8 mouse cellular contexts compared by ENCODE assay signal in the genomic region with DNA sequence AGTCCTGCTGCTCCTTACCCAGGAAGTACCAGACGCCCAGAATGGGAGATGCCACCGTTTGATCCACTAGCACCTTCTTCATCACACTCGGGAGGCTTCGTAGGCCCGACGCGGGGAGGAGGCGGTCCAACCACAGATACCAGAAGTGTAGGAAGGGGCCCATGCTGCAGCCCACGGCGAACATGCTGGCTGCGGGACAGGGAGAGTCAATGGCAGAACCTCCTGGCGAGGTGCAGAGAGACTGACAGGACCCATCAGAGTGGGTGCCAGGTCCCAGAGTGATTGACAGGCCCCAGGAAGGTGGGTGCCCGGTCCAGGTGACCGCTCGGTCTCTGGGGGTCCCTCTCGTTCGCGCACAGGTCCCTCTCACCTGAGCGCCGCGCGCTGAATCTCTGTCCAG. TPM values are rescaled to one million over a fixed set of nuclear protein-coding genes. Genes with fewer than 3 reads are reported as not detected.
DNase-seq lines count a peak whose midpoint lies in the region; ATAC-seq lines count a peak whose summit lies in the region.

No protein-coding gene starts in this region.

- peak overlapping the region; percentile 99 for H3K4me2 ChIP-seq in kidney, embryonic 14.5 days (replicated peaks; ENCODE audit: low read depth, low read length)
- peak overlapping the region; percentile 100 for H3K4me2 ChIP-seq in forebrain, embryonic 14.5 days (ENCODE audit: low read length)
- peak overlapping the region; percentile 99 for H3K4me2 ChIP-seq in liver, embryonic 16.5 days (ENCODE audit: low read depth, low read length)

- WGBS in kidney, embryonic 14.5 days = under 1% methylated on average over 21 of the region's 22 CpGs
- 1% methylated on average over 19 of the region's 22 CpGs for WGBS in forebrain, embryonic 14.5 days
- whole genome bisulfite sequencing in liver, embryonic 16.5 days (ENCODE audit: insufficient replicate concordance) = under 1% methylated on average over 21 of the region's 22 CpGs

- peak overlapping the region; percentile 75 for H3K4me3 ChIP-seq in kidney, embryonic 14.5 days (ENCODE audit: low read length)
- peak overlapping the region; percentile 71 for H3K4me3 ChIP-seq in forebrain, embryonic 14.5 days (ENCODE audit: low read depth, low read length)
- peak overlapping the region; percentile 74 for H3K4me3 ChIP-seq in liver, embryonic 16.5 days (ENCODE audit: low read depth, low read length)

- no peaks in the 10 kb centered on the region for H3K27me3 ChIP-seq in kidney, embryonic 14.5 days (ENCODE audit: control insufficient read depth, insufficient read depth, low read length)
- no peaks in the 10 kb centered on the region for H3K27me3 ChIP-seq in forebrain, embryonic 14.5 days (replicated peaks; ENCODE audit: control insufficient read depth, insufficient read depth, low read length)
- H3K27me3 ChIP-seq in liver, embryonic 16.5 days (ENCODE audit: control insufficient read depth, insufficient read depth, low read depth, low read length) = no peaks in the 10 kb centered on the region

- no peaks in the 10 kb centered on the region for H3K9me3 ChIP-seq in kidney, embryonic 14.5 days (ENCODE audit: control insufficient read depth, low read length)
- no peaks in the 10 kb centered on the region for H3K9me3 ChIP-seq in forebrain, embryonic 14.5 days (replicated peaks; ENCODE audit: control insufficient read depth, low read length)
- H3K9me3 ChIP-seq in liver, embryonic 16.5 days (replicated peaks; ENCODE audit: control insufficient read depth, low read length) = no peaks in the 10 kb centered on the region

- peaks cover 24% of the 10 kb centered on the region; the same call in 1 of the 2 replicates for H3K36me3 ChIP-seq in kidney, embryonic 14.5 days (ENCODE audit: control insufficient read depth, insufficient read depth, low read length)
- peaks cover 31% of the 10 kb centered on the region for H3K36me3 ChIP-seq in forebrain, embryonic 14.5 days (ENCODE audit: control insufficient read depth, insufficient read depth, low read length)
- H3K36me3 ChIP-seq in liver, embryonic 16.5 days (ENCODE audit: control insufficient read depth, insufficient read depth) = peaks cover 4% of the 10 kb centered on the region; the same call in 1 of the 2 replicates

- DNase-seq in kidney, adult 18-20 months = no peak
- DNase-seq in MN1 (ENCODE audit: low spot score) = peak; percentile 43
- DNase-seq in forebrain, embryonic 14.5 days (ENCODE audit: low spot score) = no peak
- no peak for DNase-seq in urinary bladder, postnatal 25 days (ENCODE audit: low spot score)
- no peak for DNase-seq in Muller cell, postnatal 12 days (ENCODE audit: inconsistent ontology term)

- peaks cover 24% of the 10 kb centered on the region for H3K4me1 ChIP-seq in kidney, embryonic 14.5 days (ENCODE audit: control insufficient read depth, insufficient read depth, low read length)
- H3K4me1 ChIP-seq in forebrain, embryonic 14.5 days (ENCODE audit: control insufficient read depth, insufficient read depth, low read length) = peaks cover 21% of the 10 kb centered on the region
- peaks cover 67% of the 10 kb centered on the region for H3K4me1 ChIP-seq in liver, embryonic 16.5 days (ENCODE audit: control insufficient read depth, low read depth, low read length)

- peak overlapping the region; percentile 83 for H3K9ac ChIP-seq in kidney, embryonic 14.5 days (ENCODE audit: low read depth, low read length)
- peak overlapping the region; percentile 83 for H3K9ac ChIP-seq in forebrain, embryonic 14.5 days (ENCODE audit: low read length)
- peak overlapping the region; percentile 86 for H3K9ac ChIP-seq in liver, embryonic 16.5 days (ENCODE audit: low read depth, low read length)

- ATAC-seq in kidney, embryonic 14.5 days (ENCODE audit: low FRiP score, low TSS enrichment) = peak; percentile 14; the same call in 1 of the 2 replicates
- ATAC-seq in forebrain, embryonic 14.5 days = no peak; the same call in 1 of the 2 replicates
- ATAC-seq in liver, embryonic 16.5 days (ENCODE audit: low read depth) = no peak
- no peak for ATAC-seq in inflammation-experienced regulatory T-cells, adult 6 months

- H3K27ac ChIP-seq in kidney, embryonic 14.5 days (ENCODE audit: low read depth, low read length) = peak overlapping the region; percentile 65; the same call in 1 of the 2 replicates
- H3K27ac ChIP-seq in forebrain, embryonic 14.5 days (ENCODE audit: low read depth, low read length) = peak overlapping the region; percentile 84
- H3K27ac ChIP-seq in liver, embryonic 16.5 days (ENCODE audit: low read length) = peak overlapping the region; percentile 92

RNA-seq across cellular contexts. Expression of a gene that starts 0.4 kb away (rescaled TPM):
- polyA plus RNA-seq in kidney, embryonic 14.5 days (2014; fragmentation: Nextera tagmentation; extraction: Ambion mirVana) = 47.9 and 52.7 TPM in 2 replicates
- 52.3 and 60.8 TPM in 2 replicates for polyA plus RNA-seq in forebrain, embryonic 14.5 days (2014; fragmentation: Nextera tagmentation; extraction: Ambion mirVana)
- 31.4 and 32.1 TPM in 2 replicates for polyA plus RNA-seq in liver, embryonic 16.5 days (2015; fragmentation: Nextera tagmentation; extraction: Ambion mirVana)
- polyA plus RNA-seq in inflammation-experienced regulatory T-cells, adult 6 months (2017; shearing (Covaris generic)) = 10 to 100 TPM; 35.5 to 46.1 (median 42.5) TPM

RNA-seq across cellular contexts. Expression of a gene that starts 5.9 kb away (rescaled TPM):
- 14.3 and 16.4 TPM in 2 replicates for polyA plus RNA-seq in kidney, embryonic 14.5 days (2014; fragmentation: Nextera tagmentation; extraction: Ambion mirVana)
- 330 and 371 TPM in 2 replicates for polyA plus RNA-seq in forebrain, embryonic 14.5 days (2014; fragmentation: Nextera tagmentation; extraction: Ambion mirVana)
- 2.2 and 3.4 TPM in 2 replicates for polyA plus RNA-seq in liver, embryonic 16.5 days (2015; fragmentation: Nextera tagmentation; extraction: Ambion mirVana)
- 1 to 10 TPM; 4.6 to 8.6 (median 7.9) TPM for polyA plus RNA-seq in inflammation-experienced regulatory T-cells, adult 6 months (2017; shearing (Covaris generic))

RNA-seq across cellular contexts. Expression of a gene that starts 16.2 kb away (rescaled TPM):
- polyA plus RNA-seq in kidney, embryonic 14.5 days (2014; fragmentation: Nextera tagmentation; extraction: Ambion mirVana) = 33.3 and 49.1 TPM in 2 replicates
- polyA plus RNA-seq in forebrain, embryonic 14.5 days (2014; fragmentation: Nextera tagmentation; extraction: Ambion mirVana) = 57.9 and 84.9 TPM in 2 replicates
- 12.2 and 13.9 TPM in 2 replicates for polyA plus RNA-seq in liver, embryonic 16.5 days (2015; fragmentation: Nextera tagmentation; extraction: Ambion mirVana)
- 1 to 10 TPM; 2.6 to 5.4 (median 5.4) TPM for polyA plus RNA-seq in inflammation-experienced regulatory T-cells, adult 6 months (2017; shearing (Covaris generic))

RNA-seq across cellular contexts. Expression of a gene that starts 36.8 kb away (rescaled TPM):
- polyA plus RNA-seq in kidney, embryonic 14.5 days (2014; fragmentation: Nextera tagmentation; extraction: Ambion mirVana) = 2.5 and 4.0 TPM in 2 replicates
- polyA plus RNA-seq in forebrain, embryonic 14.5 days (2014; fragmentation: Nextera tagmentation; extraction: Ambion mirVana) = not detected in 2 replicates
- 1.5 and 2.2 TPM in 2 replicates for polyA plus RNA-seq in liver, embryonic 16.5 days (2015; fragmentation: Nextera tagmentation; extraction: Ambion mirVana)
- under 1 TPM; 0.19 to 0.59 (median 0.25) TPM for polyA plus RNA-seq in inflammation-experienced regulatory T-cells, adult 6 months (2017; shearing (Covaris generic))

RNA-seq across cellular contexts. Expression of a gene that starts 42.0 kb away (rescaled TPM):
- 0.23 and 0.73 TPM in 2 replicates for polyA plus RNA-seq in kidney, embryonic 14.5 days (2014; fragmentation: Nextera tagmentation; extraction: Ambion mirVana)
- polyA plus RNA-seq in forebrain, embryonic 14.5 days (2014; fragmentation: Nextera tagmentation; extraction: Ambion mirVana) = not detected in 2 replicates
- polyA plus RNA-seq in liver, embryonic 16.5 days (2015; fragmentation: Nextera tagmentation; extraction: Ambion mirVana) = 0.40 and 0.47 TPM in 2 replicates
- under 1 TPM in 1 of 3 experiments, not detected in 2; 0.55 TPM for polyA plus RNA-seq in inflammation-experienced regulatory T-cells, adult 6 months (2017; shearing (Covaris generic))

Comparison
In these comparisons a context has a peak if more than half of its experiments do, and no peak if none do; other contexts are left out.
1. RNA of a gene that starts 5.9 kb away (polyA plus RNA-seq): 330 to 371 TPM in forebrain, embryonic 14.5 days; 14.3 to 16.4 TPM in kidney, embryonic 14.5 days, 4.6 to 8.6 TPM in inflammation-experienced regulatory T-cells, adult 6 months and 2.2 to 3.4 TPM in liver, embryonic 16.5 days; every median in the first group is over 10 times any median in the second.
2. Peak in every context shown above with its lines, with median percentiles within 50 percentile points of each other: H3K27ac ChIP-seq, H3K4me2 ChIP-seq, H3K4me3 ChIP-seq and H3K9ac ChIP-seq.